Comparison of ENCODE assay signal across 15 mouse cellular contexts in genomic region chr6:4813206-4813605, GRCm38 (mm10).
DNase-seq lines count a peak whose midpoint lies in the region; ATAC-seq lines count a peak whose summit lies in the region.
"Had no signal": no experiment of that assay in that cellular context is flagged by ENCODE, and none has a peak within 500 bp of the region (broad histone marks: within the 10 kb centered on the region; RNA-seq: fewer than 3 reads in every experiment).

No protein-coding gene starts in this region.

- no peak for ATAC-seq in midbrain, embryonic 11.5 days (ENCODE audit: low FRiP score)
- ATAC-seq in midbrain, embryonic 14.5 days (ENCODE audit: low FRiP score, low TSS enrichment), result no peak
- ATAC-seq in embryonic facial prominence, embryonic 12.5 days (ENCODE audit: insufficient number of reproducible peaks, insufficient read depth, low FRiP score, low TSS enrichment), result peak; percentile 87; the same call in 1 of the 2 replicates

- 66% methylated on average over 3 of the region's 3 CpGs for WGBS in midbrain, embryonic 11.5 days
- 57% methylated on average over 3 of the region's 3 CpGs for WGBS in midbrain, embryonic 14.5 days
- WGBS in embryonic facial prominence, embryonic 12.5 days, result 12% methylated on average over 3 of the region's 3 CpGs

- no peaks in the 10 kb centered on the region for H3K4me1 ChIP-seq in midbrain, embryonic 11.5 days (ENCODE audit: control insufficient read depth, insufficient read depth, low read length)
- no peaks in the 10 kb centered on the region for H3K4me1 ChIP-seq in midbrain, embryonic 14.5 days (ENCODE audit: control insufficient read depth, insufficient read depth, low read length)
- peaks cover 12% of the 10 kb centered on the region; the same call in 1 of the 2 replicates for H3K4me1 ChIP-seq in embryonic facial prominence, embryonic 12.5 days
- H3K4me1 ChIP-seq: heart, embryonic 12.5 days; hindbrain, embryonic 15.5 days had no signal

- H3K9me3 ChIP-seq in midbrain, embryonic 11.5 days (ENCODE audit: control insufficient read depth, low read length), result no peaks in the 10 kb centered on the region
- no peaks in the 10 kb centered on the region for H3K9me3 ChIP-seq in midbrain, embryonic 14.5 days (ENCODE audit: control insufficient read depth, low read length)
- no peaks in the 10 kb centered on the region for H3K9me3 ChIP-seq in embryonic facial prominence, embryonic 12.5 days
- H3K9me3 ChIP-seq: heart, embryonic 12.5 days; hindbrain, embryonic 15.5 days; kidney, embryonic 15.5 days had no signal

- no peaks in the 10 kb centered on the region for H3K27me3 ChIP-seq in midbrain, embryonic 11.5 days (ENCODE audit: control insufficient read depth, insufficient read depth, low read length)
- H3K27me3 ChIP-seq in midbrain, embryonic 14.5 days (ENCODE audit: control insufficient read depth, insufficient read depth, low read length), result no peaks in the 10 kb centered on the region
- H3K27me3 ChIP-seq in embryonic facial prominence, embryonic 12.5 days, result no peaks in the 10 kb centered on the region
- H3K27me3 ChIP-seq: heart, embryonic 12.5 days; hindbrain, embryonic 15.5 days; kidney, embryonic 15.5 days had no signal

- H3K36me3 ChIP-seq in midbrain, embryonic 11.5 days (ENCODE audit: control insufficient read depth, insufficient read depth, low read length), result no peaks in the 10 kb centered on the region
- no peaks in the 10 kb centered on the region for H3K36me3 ChIP-seq in midbrain, embryonic 14.5 days (ENCODE audit: control insufficient read depth, insufficient read depth, low read length)
- no peaks in the 10 kb centered on the region for H3K36me3 ChIP-seq in embryonic facial prominence, embryonic 12.5 days
- H3K36me3 ChIP-seq: heart, embryonic 12.5 days; hindbrain, embryonic 15.5 days; kidney, embryonic 15.5 days had no signal

- no peak overlapping the region for H3K9ac ChIP-seq in midbrain, embryonic 11.5 days (ENCODE audit: low read length)
- H3K9ac ChIP-seq in midbrain, embryonic 14.5 days (replicated peaks; ENCODE audit: low read length), result no peak overlapping the region
- no peak overlapping the region for H3K9ac ChIP-seq in embryonic facial prominence, embryonic 12.5 days
- H3K9ac ChIP-seq: heart, embryonic 12.5 days; hindbrain, embryonic 15.5 days; kidney, embryonic 15.5 days had no signal

- no peak overlapping the region for H3K4me2 ChIP-seq in midbrain, embryonic 11.5 days
- H3K4me2 ChIP-seq in midbrain, embryonic 14.5 days (ENCODE audit: low read length), result no peak overlapping the region
- H3K4me2 ChIP-seq in embryonic facial prominence, embryonic 12.5 days (replicated peaks), result no peak overlapping the region
- H3K4me2 ChIP-seq: heart, embryonic 12.5 days; hindbrain, embryonic 15.5 days; kidney, embryonic 15.5 days; liver, embryonic 11.5 days had no signal

- H3K27ac ChIP-seq in midbrain, embryonic 11.5 days (ENCODE audit: low read depth, low read length), result no peak overlapping the region
- H3K27ac ChIP-seq in midbrain, embryonic 14.5 days (replicated peaks; ENCODE audit: low read depth, low read length), result no peak overlapping the region
- peak overlapping the region; percentile 8; the same call in 1 of the 2 replicates for H3K27ac ChIP-seq in embryonic facial prominence, embryonic 12.5 days
- H3K27ac ChIP-seq: hindbrain, embryonic 15.5 days; kidney, embryonic 15.5 days had no signal

- peak; percentile 50 for DNase-seq in heart, postnatal 4 days
- no peak for DNase-seq in heart, adult 8-10 months (ENCODE audit: low spot score)
- peak; percentile 84 for DNase-seq in midbrain, embryonic 11.5 days (ENCODE audit: low spot score, missing footprints)
- DNase-seq in midbrain, embryonic 14.5 days, result no peak
- DNase-seq in mesoderm, embryonic 11.5 days (ENCODE audit: low read depth, low spot score), result peak; percentile 79
- no peak for DNase-seq in thymus, postnatal 25 days
- no peak for DNase-seq in urinary bladder, postnatal 4 days (ENCODE audit: low spot score in 2 of 2)
- DNase-seq: cerebellum, adult 9-11 months; thymus, postnatal 36 days had no signal

- H3K4me3 ChIP-seq in midbrain, embryonic 11.5 days (ENCODE audit: low read depth, low read length), result no peak overlapping the region
- no peak overlapping the region for H3K4me3 ChIP-seq in midbrain, embryonic 14.5 days (replicated peaks; ENCODE audit: low read depth, low read length)
- H3K4me3 ChIP-seq in embryonic facial prominence, embryonic 12.5 days, result no peak overlapping the region
- H3K4me3 ChIP-seq: erythroblast, embryonic 14.5 days; heart, embryonic 12.5 days; hindbrain, embryonic 15.5 days; kidney, embryonic 15.5 days had no signal

Comparison
In these comparisons a context has a peak if more than half of its experiments do, and no peak if none do; other contexts are left out.
1. DNase-seq: peak in heart, postnatal 4 days (single experiment), midbrain, embryonic 11.5 days (single experiment) and mesoderm, embryonic 11.5 days (single experiment); none in heart, adult 8-10 months (single experiment), midbrain, embryonic 14.5 days (single experiment), thymus, postnatal 25 days (single experiment) and urinary bladder, postnatal 4 days (0 of 2).